Mouse (Mus musculus): ENCODE results near the gene Lrpprc.

Lrpprc gene

DNA sequence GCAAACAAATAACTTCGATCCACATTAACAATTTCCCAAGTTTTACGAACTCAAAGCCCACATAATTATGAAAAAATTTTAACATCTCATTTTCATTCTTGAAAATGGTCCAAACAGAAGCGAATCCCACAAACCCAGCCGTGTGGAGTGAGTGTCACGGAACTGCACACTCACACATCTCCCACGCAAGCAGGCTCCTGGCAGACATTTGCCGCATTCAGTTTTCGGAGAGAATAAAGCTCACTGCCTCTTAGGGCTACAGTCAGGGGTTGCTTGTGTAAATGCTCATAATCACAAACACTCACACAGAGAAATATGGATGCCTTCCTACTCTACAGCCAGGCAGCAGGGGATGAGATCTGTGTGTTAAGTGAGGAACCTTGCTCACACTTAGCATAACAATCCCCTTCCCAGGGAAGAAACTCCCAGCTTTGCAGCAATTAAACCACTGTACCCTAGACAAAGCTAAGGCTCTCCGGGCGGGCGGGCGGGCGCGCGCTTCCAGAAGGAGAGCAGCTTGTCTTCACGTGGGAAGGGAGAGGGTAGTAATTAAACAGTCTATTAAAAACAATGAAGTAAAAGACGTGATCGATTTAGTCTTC is 76.9 kb downstream of the Lrpprc start:
- DNase-seq: no peak

GRCm38 (mm10) chr17:84709403-84709851 is 81.2 kb downstream of the Lrpprc start:
- no peak for DNase-seq

- DNase-seq: no peak
These were observed 81.8 kb downstream of the Lrpprc start for GRCm38 (mm10) chr17:84708818-84709217.

DNA sequence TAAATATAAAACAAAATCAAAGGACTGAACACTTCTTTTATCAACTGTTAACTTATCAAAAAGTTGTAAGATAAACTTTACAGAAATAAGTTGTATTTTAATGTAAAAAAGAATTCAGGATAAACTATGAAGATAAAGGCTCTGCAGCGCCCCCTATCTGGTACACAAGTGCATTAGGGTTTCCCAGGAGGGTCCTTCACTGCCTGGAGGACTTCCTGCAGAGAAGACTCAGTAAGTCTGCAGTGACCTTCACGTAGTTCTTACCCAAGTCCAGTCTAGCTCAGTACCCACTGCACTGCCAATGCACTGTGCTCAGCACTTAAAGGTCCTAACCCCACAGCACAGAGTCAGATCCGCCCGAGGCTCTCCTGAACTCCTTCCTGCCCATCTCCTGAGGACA is 83.2 kb downstream of the Lrpprc start:
- no peak for DNase-seq

DNA sequence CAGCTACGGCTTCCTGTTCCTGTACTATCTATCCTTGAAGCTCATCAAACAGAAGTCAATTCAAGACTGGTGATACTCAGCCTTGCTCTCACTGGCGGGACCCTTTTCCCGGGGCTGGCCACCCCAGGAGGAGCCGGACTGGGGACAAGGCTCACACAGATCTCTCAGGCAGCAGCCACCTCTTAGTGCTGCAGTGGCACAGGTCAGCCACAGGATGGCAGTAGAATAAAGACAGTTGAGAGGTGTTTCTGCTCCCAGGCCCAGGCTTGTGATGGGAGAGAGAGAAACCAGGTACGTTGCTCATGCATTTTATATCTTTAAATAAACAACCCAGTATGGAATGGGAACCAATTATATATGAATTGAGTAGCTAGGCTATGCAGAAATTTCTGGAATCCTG is 91.9 kb downstream of the Lrpprc start:
- DNase-seq: peak; percentile 39

- DNase-seq: no peak
These were observed 94.1 kb downstream of the Lrpprc start for GRCm38 (mm10) chr17:84696537-84696936.

GRCm38 (mm10) chr17:84693741-84694140 is 96.8 kb downstream of the Lrpprc start:
- no peak for DNase-seq

GRCm38 (mm10) chr17:84690111-84690510 is 100.5 kb downstream of the Lrpprc start:
- no peak for DNase-seq

GRCm38 (mm10) chr17:84689316-84689715 is 101.3 kb downstream of the Lrpprc start:
- DNase-seq: no peak

GRCm38 (mm10) chr17:84688834-84689233 is 101.8 kb downstream of the Lrpprc start:
- no peak for DNase-seq

DNA sequence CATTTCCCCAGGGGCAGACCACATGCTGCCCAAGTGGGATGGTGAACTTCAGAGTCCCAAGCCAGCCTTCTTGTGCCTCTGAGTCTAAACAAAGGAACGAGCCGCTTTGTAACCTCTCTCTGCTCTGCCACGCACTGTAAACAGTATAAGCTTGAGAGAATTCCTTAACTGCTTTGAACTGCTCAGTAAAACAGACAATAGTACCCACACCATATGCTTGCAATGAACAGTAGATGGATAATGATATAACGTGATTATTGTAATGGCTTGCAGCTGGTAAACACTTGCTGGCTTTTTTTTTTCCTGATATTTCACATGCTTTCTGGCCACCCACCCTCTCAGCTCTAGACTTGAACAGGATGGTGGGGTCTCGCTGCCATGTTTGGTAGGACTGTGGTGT is 102.6 kb downstream of the Lrpprc start:
- no peak for DNase-seq

- no peak for DNase-seq
These were observed 105.3 kb downstream of the Lrpprc start for GRCm38 (mm10) chr17:84685286-84685685.

- DNase-seq: no peak
These were observed 106.3 kb downstream of the Lrpprc start for GRCm38 (mm10) chr17:84684284-84684683.

DNA sequence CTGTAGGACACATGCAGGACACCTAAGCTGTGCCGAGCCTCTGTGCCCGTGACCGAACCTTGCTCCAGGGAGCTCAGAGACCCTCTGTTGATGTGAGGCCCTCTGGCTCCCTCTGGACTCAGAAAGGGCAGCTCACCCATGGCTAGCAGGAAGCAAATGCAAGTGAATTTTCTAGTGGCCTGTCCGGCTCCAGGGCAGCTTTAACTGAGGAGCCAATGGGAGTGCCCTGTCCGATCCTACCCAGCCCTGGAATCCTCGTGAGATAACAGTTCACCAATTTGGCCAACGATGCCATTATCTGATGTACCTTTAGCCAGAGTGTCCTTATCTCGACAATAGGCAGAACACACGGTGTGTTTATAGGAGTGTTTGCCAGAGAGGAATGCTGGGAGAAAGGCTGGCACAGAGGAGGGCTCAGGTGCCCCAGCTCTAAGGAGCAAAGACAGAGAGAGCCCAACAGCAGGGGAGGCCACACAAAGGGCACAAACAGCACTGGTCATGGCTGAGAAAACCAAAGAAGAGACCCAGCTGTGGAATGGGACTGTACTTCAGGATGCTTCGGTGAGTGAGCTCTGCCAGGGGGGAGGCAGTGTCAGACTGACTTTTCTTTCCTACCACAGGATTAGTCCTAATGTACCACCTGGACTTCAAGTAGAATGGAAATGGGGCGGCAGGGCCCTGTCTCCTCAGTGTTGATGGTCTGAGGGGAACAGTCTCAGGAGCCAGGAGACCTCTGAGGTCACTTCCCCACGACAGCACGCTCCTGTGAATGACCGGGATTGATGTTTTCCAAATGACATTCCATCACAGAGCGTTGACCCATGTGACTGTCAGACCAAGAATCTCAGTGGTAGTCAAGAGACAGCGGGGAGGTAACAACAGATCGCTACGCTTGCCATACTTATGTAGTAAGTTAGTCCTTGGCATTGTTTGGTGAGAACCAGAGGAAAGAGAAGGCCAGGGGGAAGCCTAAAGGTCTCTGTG is 107.6 kb downstream of the Lrpprc start, which contains the start of gene Abcg5:
Gene Abcg5, minus strand, starts transcription at position 278 of the 984 bp plus-strand sequence.
- DNase-seq: no peak

GRCm38 (mm10) chr17:84681670-84682069 is 108.9 kb downstream of the Lrpprc start:
- DNase-seq: no peak

DNA sequence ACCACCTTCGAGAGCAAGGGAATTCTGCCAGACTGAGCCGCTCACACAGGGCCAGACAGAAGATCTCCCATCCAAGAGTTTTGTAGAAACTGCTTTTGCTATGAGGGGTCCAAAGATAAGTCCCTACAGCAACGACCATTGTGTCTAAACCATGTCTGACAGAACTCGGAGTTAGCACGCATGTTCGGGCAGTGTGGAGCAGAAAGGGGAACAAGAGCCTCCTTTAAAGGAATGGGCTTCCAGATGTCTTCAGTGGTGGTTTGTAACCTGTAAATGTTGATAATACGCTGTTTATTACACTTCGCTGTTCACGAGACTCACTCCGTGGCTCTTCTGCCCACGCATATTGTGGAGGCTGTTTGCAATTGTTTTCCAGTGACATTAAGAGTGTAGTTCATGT is 113.0 kb downstream of the Lrpprc start:
- DNase-seq: no peak

GRCm38 (mm10) chr17:84675951-84676366 is 114.6 kb downstream of the Lrpprc start, which contains the start of gene Abcg8:
Abcg8 (plus strand) TSS chr17:84676302.
- no peak for DNase-seq

GRCm38 (mm10) chr17:84675204-84675603 is 115.4 kb downstream of the Lrpprc start:
- DNase-seq: no peak

GRCm38 (mm10) chr17:84674048-84674447 is 116.5 kb downstream of the Lrpprc start:
- DNase-seq: no peak

DNA sequence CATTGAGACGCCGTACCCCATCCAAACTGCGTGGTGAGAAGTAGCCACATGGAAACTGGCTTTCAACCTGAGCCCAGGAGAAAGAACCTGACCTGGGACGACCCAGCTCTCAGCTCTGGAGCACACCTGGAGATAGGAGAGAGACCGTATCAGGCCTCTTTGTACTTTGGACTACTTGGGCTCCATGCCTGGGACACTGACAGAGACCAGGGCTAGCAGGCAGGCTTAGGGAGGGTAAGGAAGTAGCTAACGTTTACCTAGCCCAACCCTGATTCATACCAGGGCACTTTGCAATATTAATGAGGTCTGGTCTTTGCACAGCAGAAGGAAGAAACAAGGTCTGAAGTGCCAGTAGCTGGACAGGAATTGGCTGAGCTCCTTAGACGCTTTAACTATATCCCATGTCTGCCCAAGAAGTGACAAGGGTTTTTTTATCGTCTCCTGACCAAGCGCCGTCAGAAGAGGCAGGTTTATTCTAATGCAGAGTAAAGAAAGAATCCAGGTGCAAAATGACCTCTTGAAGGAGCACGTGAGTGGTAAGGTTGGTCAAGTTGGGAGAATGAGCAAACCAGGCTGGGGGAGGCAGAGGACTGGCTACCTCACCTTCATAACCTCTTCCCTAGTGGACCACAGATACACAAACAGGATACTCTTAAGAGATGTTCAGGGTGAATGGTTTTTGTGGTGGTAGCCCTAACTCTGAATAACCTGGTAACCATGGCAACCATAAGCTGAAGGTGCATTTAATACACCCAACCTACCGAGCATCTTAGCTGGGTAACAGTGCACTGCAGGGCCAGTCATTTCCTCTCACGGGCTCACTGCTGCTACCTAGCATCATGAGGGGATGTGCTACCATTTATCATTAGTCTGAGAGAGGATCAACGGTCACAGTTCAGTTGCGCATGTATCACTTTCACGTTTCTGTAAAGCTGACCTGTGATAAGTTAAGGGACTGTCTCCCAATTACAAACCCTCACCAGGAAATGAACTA is 117.9 kb downstream of the Lrpprc start:
- no peak for DNase-seq

GRCm38 (mm10) chr17:84667848-84668247 is 122.7 kb downstream of the Lrpprc start:
- DNase-seq: no peak

GRCm38 (mm10) chr17:84665691-84666090 is 124.9 kb downstream of the Lrpprc start:
- DNase-seq: no peak

- no peak for DNase-seq
These were observed 125.5 kb downstream of the Lrpprc start for GRCm38 (mm10) chr17:84665053-84665452.

Measured in cerebellum, adult 11 months (tissue).